Mouse (Mus musculus): ENCODE data around the gene Apbb1. TPM values are rescaled to one million over a fixed set of nuclear protein-coding genes. Genes with fewer than 3 reads are reported as not detected.

Gene Apbb1
- polyA plus RNA-seq, 1 experiment: 0.01 TPM

GRCm38 (mm10) chr7:105565071-105565836, 16.2 kb downstream of the Apbb1 start:
- H3K4me3 ChIP-seq (replicated peaks): no peak overlapping the region
- TF ChIP-seq TAL1 (IDR thresholded peaks at IDR 0.05; ENCODE audit: low read length): no peak
- TF ChIP-seq GATA1 (IDR thresholded peaks at IDR 0.05; ENCODE audit: low read length): no peak
- H3K9me3 ChIP-seq (ENCODE audit: control insufficient read depth, low read length): no peaks in the 10 kb centered on the region
- no peaks in the 10 kb centered on the region for H3K36me3 ChIP-seq (ENCODE audit: control insufficient read depth)
- no peaks in the 10 kb centered on the region for H3K4me1 ChIP-seq (ENCODE audit: control insufficient read depth)
- peaks cover 4% of the 10 kb centered on the region; the same call in 1 of the 2 replicates for H3K27me3 ChIP-seq (ENCODE audit: control insufficient read depth)

GRCm38 (mm10) chr7:105563367-105563766, 18.1 kb downstream of the Apbb1 start:
- peaks cover 2% of the 10 kb centered on the region for H3K36me3 ChIP-seq (ENCODE audit: control insufficient read depth)
- H3K4me3 ChIP-seq (replicated peaks): no peak overlapping the region
- TF ChIP-seq GATA1 (IDR thresholded peaks at IDR 0.05; ENCODE audit: low read length) (no peak), TAL1 (IDR thresholded peaks at IDR 0.05; ENCODE audit: low read length) (no peak)
- H3K9me3 ChIP-seq (ENCODE audit: control insufficient read depth, low read length): no peaks in the 10 kb centered on the region
- no peaks in the 10 kb centered on the region for H3K4me1 ChIP-seq (ENCODE audit: control insufficient read depth)
- no peaks in the 10 kb centered on the region for H3K27me3 ChIP-seq (ENCODE audit: control insufficient read depth)

- no peak overlapping the region for H3K4me3 ChIP-seq (replicated peaks)
- H3K9me3 ChIP-seq (ENCODE audit: control insufficient read depth, low read length): no peaks in the 10 kb centered on the region
- no peak for TF ChIP-seq TAL1 (IDR thresholded peaks at IDR 0.05; ENCODE audit: low read length)
- no peaks in the 10 kb centered on the region for H3K4me1 ChIP-seq (ENCODE audit: control insufficient read depth)
- no peaks in the 10 kb centered on the region for H3K27me3 ChIP-seq (ENCODE audit: control insufficient read depth)
- peaks cover 12% of the 10 kb centered on the region for H3K36me3 ChIP-seq (ENCODE audit: control insufficient read depth)
These were observed 19.1 kb downstream of the Apbb1 start for GRCm38 (mm10) chr7:105562317-105562716.

GRCm38 (mm10) chr7:105559016-105559415, 22.4 kb downstream of the Apbb1 start:
- TF ChIP-seq TAL1 (IDR thresholded peaks at IDR 0.05; ENCODE audit: low read length): no peak
- TF ChIP-seq GATA1 (IDR thresholded peaks at IDR 0.05; ENCODE audit: low read length): no peak

GRCm38 (mm10) chr7:105557671-105558070, 23.8 kb downstream of the Apbb1 start:
- H3K36me3 ChIP-seq (ENCODE audit: control insufficient read depth): peaks cover 35% of the 10 kb centered on the region
- TF ChIP-seq TAL1 (IDR thresholded peaks at IDR 0.05; ENCODE audit: low read length) (no peak), GATA1 (IDR thresholded peaks at IDR 0.05; ENCODE audit: low read length) (no peak)
- no peak overlapping the region for H3K4me3 ChIP-seq (replicated peaks)
- no peaks in the 10 kb centered on the region for H3K9me3 ChIP-seq (ENCODE audit: control insufficient read depth, low read length)
- H3K4me1 ChIP-seq (ENCODE audit: control insufficient read depth): peaks cover 31% of the 10 kb centered on the region
- H3K27me3 ChIP-seq (ENCODE audit: control insufficient read depth): no peaks in the 10 kb centered on the region

More at GRCm38 (mm10) chr7:105559016-105559415, 22.4 kb downstream of the Apbb1 start:
- Histone ChIP-seq H3K4me3 (replicated peaks) (no peak overlapping the region), H3K36me3 (ENCODE audit: control insufficient read depth) (peaks cover 35% of the 10 kb centered on the region), H3K9me3 (ENCODE audit: control insufficient read depth, low read length) (no peaks in the 10 kb centered on the region), H3K4me1 (ENCODE audit: control insufficient read depth) (peaks cover 24% of the 10 kb centered on the region), H3K27me3 (ENCODE audit: control insufficient read depth) (no peaks in the 10 kb centered on the region)

- Histone ChIP-seq H3K36me3 (ENCODE audit: control insufficient read depth) (peaks cover 35% of the 10 kb centered on the region), H3K4me1 (ENCODE audit: control insufficient read depth) (peaks cover 31% of the 10 kb centered on the region), H3K27me3 (ENCODE audit: control insufficient read depth) (no peaks in the 10 kb centered on the region), H3K4me3 (replicated peaks) (no peak overlapping the region), H3K9me3 (ENCODE audit: control insufficient read depth, low read length) (no peaks in the 10 kb centered on the region)
- TF ChIP-seq GATA1 (IDR thresholded peaks at IDR 0.05; ENCODE audit: low read length): no peak
- no peak for TF ChIP-seq TAL1 (IDR thresholded peaks at IDR 0.05; ENCODE audit: low read length)
These were observed 25.0 kb downstream of the Apbb1 start for GRCm38 (mm10) chr7:105556406-105556805.

- Histone ChIP-seq H3K4me3 (replicated peaks) (peak overlapping the region; percentile 84), H3K4me1 (ENCODE audit: control insufficient read depth) (peaks cover 32% of the 10 kb centered on the region), H3K9me3 (ENCODE audit: control insufficient read depth, low read length) (no peaks in the 10 kb centered on the region), H3K27me3 (ENCODE audit: control insufficient read depth) (no peaks in the 10 kb centered on the region), H3K36me3 (ENCODE audit: control insufficient read depth) (peaks cover 35% of the 10 kb centered on the region)
- no peak for TF ChIP-seq GATA1 (IDR thresholded peaks at IDR 0.05; ENCODE audit: low read length)
- TF ChIP-seq TAL1 (IDR thresholded peaks at IDR 0.05; ENCODE audit: low read length): no peak
These were observed 25.9 kb downstream of the Apbb1 start for GRCm38 (mm10) chr7:105555571-105555970.

- Histone ChIP-seq H3K4me1 (ENCODE audit: control insufficient read depth) (peaks cover 32% of the 10 kb centered on the region), H3K36me3 (ENCODE audit: control insufficient read depth) (peaks cover 35% of the 10 kb centered on the region), H3K4me3 (replicated peaks) (peak within 1 kb of the TSS; percentile 84), H3K27me3 (ENCODE audit: control insufficient read depth) (no peaks in the 10 kb centered on the region), H3K9me3 (ENCODE audit: control insufficient read depth, low read length) (no peaks in the 10 kb centered on the region)
- TF ChIP-seq GATA1 (IDR thresholded peaks at IDR 0.05; ENCODE audit: low read length): no peak
- peak; percentile 34; the same call in 1 of the 3 replicates for TF ChIP-seq TAL1 (IDR thresholded peaks at IDR 0.05; ENCODE audit: low read length)
These were observed 27.1 kb downstream of the Apbb1 start, which contains the start of gene Smpd1 for GRCm38 (mm10) chr7:105554212-105554942. Gene Smpd1 (plus strand): TSS chr7:105554360.

All from erythroblast, embryonic 14.5 days (primary cell).